Mouse (Mus musculus) forebrain, embryonic 11.5 days (tissue): ENCODE measurements around the gene Cdk5rap2. TPM values are rescaled to one million over a fixed set of nuclear protein-coding genes. Genes with fewer than 3 reads are reported as not detected.

Source experiments
- ATAC-seq: fragments of 200-750 bp; cut with Nextera tagmentation; replicated peaks from 2 replicates; pipeline ENCODE4 v1.8.0; 2017; ENCODE audit warnings: moderate TSS enrichment; ENCODE audit not compliant: low FRiP score
- DNase-seq: peaks from one replicate; pipeline ENCODE4 v3.0.0-alpha.2; 2017; ENCODE audit warnings: low spot score
- H3K27ac ChIP-seq: fragments of 300-500 bp; sonication (generic); 2 replicates; pipeline ENCODE4 v1.5.1; 2014; ENCODE audit warnings: low read depth, low read length
- H3K27me3 ChIP-seq: fragments of 300-500 bp; sonication (generic); 2 replicates; pipeline ENCODE4 v1.6.1; 2014; ENCODE audit warnings: mild to moderate bottlenecking, low read length, mixed read lengths; ENCODE audit not compliant: control insufficient read depth, insufficient read depth
- H3K36me3 ChIP-seq: fragments of 300-500 bp; sonication (generic); 2 replicates; pipeline ENCODE4 v1.6.1; 2014; ENCODE audit warnings: mild to moderate bottlenecking, low read length, moderate library complexity, mixed read lengths; ENCODE audit not compliant: control insufficient read depth, insufficient read depth
- H3K4me1 ChIP-seq: fragments of 300-500 bp; sonication (generic); replicated peaks from 2 replicates; pipeline ENCODE4 v1.6.1; 2014; ENCODE audit warnings: low read length, mixed read lengths; ENCODE audit not compliant: control insufficient read depth, insufficient read depth
- H3K4me2 ChIP-seq: fragments of 300-500 bp; sonication (generic); 2 replicates; pipeline ENCODE4 v1.6.1; 2014; ENCODE audit warnings: low read depth, mild to moderate bottlenecking, low read length, moderate library complexity, mixed read lengths; ENCODE audit not compliant: severe bottlenecking
- H3K4me3 ChIP-seq: fragments of 300-500 bp; sonication (generic); 2 replicates; pipeline ENCODE4 v1.5.1; 2014; ENCODE audit warnings: low read depth, low read length
- H3K9ac ChIP-seq: fragments of 300-500 bp; sonication (generic); 2 replicates; pipeline ENCODE4 v1.6.1; 2014; ENCODE audit warnings: low read length
- H3K9me3 ChIP-seq: fragments of 300-500 bp; sonication (generic); 2 replicates; pipeline ENCODE4 v1.6.1; 2016; ENCODE audit warnings: low read length, mixed read lengths; ENCODE audit not compliant: control insufficient read depth
- WGBS: fragments of 180-500 bp; shearing (Covaris S2); extraction: QIAGEN DNeasy Blood & Tissue Kit; methylation state at CpG from one replicate; pipeline ENCODE4 v1.1.7; 2014; 5-methylcytosine and 5-hydroxymethylcytosine counted together
- polyA plus RNA-seq: library from polyadenylated mRNA; unstranded; fragments of >200 nt; fragmentation: Nextera tagmentation; extraction: Ambion mirVana; gene quantifications from 2 replicates; pipeline ENCODE4 v1.2.1, GENCODE M21; 2014

Gene Cdk5rap2
- polyA plus RNA-seq, 1 experiment from 2014 or later, result 25.6 TPM

- WGBS, result 68% methylated on average over 6 of the region's 6 CpGs
- no peak overlapping the region for H3K27ac ChIP-seq
- no peak overlapping the region for H3K4me3 ChIP-seq
- H3K4me1 ChIP-seq, result no peaks in the 10 kb centered on the region
- ATAC-seq (peak; percentile 39), DNase-seq (peak; percentile 59)
- peaks cover 5% of the 10 kb centered on the region for H3K36me3 ChIP-seq
- H3K27me3 ChIP-seq, result no peaks in the 10 kb centered on the region
- no peak overlapping the region for H3K4me2 ChIP-seq
- no peak overlapping the region for H3K9ac ChIP-seq
- H3K9me3 ChIP-seq, result no peaks in the 10 kb centered on the region
Measured at GRCm38 (mm10) chr4:70265248-70265647, 145.0 kb downstream of the Cdk5rap2 start.

- Histone ChIP-seq H3K27ac (no peak overlapping the region), H3K4me2 (no peak overlapping the region), H3K9ac (no peak overlapping the region), H3K4me3 (no peak overlapping the region), H3K27me3 (no peaks in the 10 kb centered on the region), H3K4me1 (no peaks in the 10 kb centered on the region), H3K36me3 (peaks cover 5% of the 10 kb centered on the region), H3K9me3 (no peaks in the 10 kb centered on the region)
- WGBS, result 92% methylated on average over 5 of the region's 5 CpGs
- ATAC-seq (no peak), DNase-seq (no peak)
Measured at GRCm38 (mm10) chr4:70262850-70263249, 147.4 kb downstream of the Cdk5rap2 start.

- Histone ChIP-seq H3K4me1 (no peaks in the 10 kb centered on the region), H3K27me3 (no peaks in the 10 kb centered on the region), H3K9me3 (no peaks in the 10 kb centered on the region), H3K4me3 (no peak overlapping the region), H3K9ac (no peak overlapping the region), H3K36me3 (peaks cover under 1% of the 10 kb centered on the region), H3K27ac (no peak overlapping the region), H3K4me2 (no peak overlapping the region)
- ATAC-seq (no peak), DNase-seq (no peak)
- 80% methylated on average over 5 of the region's 5 CpGs for WGBS
Measured at GRCm38 (mm10) chr4:70261315-70261714, 148.9 kb downstream of the Cdk5rap2 start.

GRCm38 (mm10) chr4:70260419-70260807 is 149.8 kb downstream of the Cdk5rap2 start:
- Histone ChIP-seq H3K36me3 (no peaks in the 10 kb centered on the region; the same call in 1 of the 2 replicates), H3K9me3 (no peaks in the 10 kb centered on the region), H3K9ac (no peak overlapping the region), H3K4me1 (no peaks in the 10 kb centered on the region), H3K27me3 (no peaks in the 10 kb centered on the region), H3K4me3 (no peak overlapping the region), H3K4me2 (no peak overlapping the region), H3K27ac (no peak overlapping the region)
- ATAC-seq (no peak), DNase-seq (no peak)
- 90% methylated on average over 11 of the region's 11 CpGs for WGBS

GRCm38 (mm10) chr4:70259726-70260418 is 150.4 kb downstream of the Cdk5rap2 start:
- Histone ChIP-seq H3K9me3 (no peaks in the 10 kb centered on the region), H3K4me1 (no peaks in the 10 kb centered on the region), H3K27ac (no peak overlapping the region), H3K4me2 (no peak overlapping the region), H3K27me3 (no peaks in the 10 kb centered on the region), H3K36me3 (no peaks in the 10 kb centered on the region; the same call in 1 of the 2 replicates), H3K9ac (no peak overlapping the region), H3K4me3 (no peak overlapping the region)
- DNase-seq (no peak), ATAC-seq (no peak)
- WGBS, result 89% methylated on average over 3 of the region's 3 CpGs

- Histone ChIP-seq H3K27me3 (no peaks in the 10 kb centered on the region), H3K36me3 (no peaks in the 10 kb centered on the region; the same call in 1 of the 2 replicates), H3K9me3 (no peaks in the 10 kb centered on the region), H3K4me2 (no peak overlapping the region), H3K4me3 (no peak overlapping the region), H3K27ac (no peak overlapping the region), H3K9ac (no peak overlapping the region), H3K4me1 (no peaks in the 10 kb centered on the region)
- DNase-seq, result no peak
- WGBS, result 79% methylated on average over 9 of the region's 9 CpGs
- no peak for ATAC-seq
Measured at GRCm38 (mm10) chr4:70258826-70259225, 151.4 kb downstream of the Cdk5rap2 start.

- Histone ChIP-seq H3K4me1 (no peaks in the 10 kb centered on the region), H3K27me3 (no peaks in the 10 kb centered on the region), H3K27ac (no peak overlapping the region), H3K4me3 (no peak overlapping the region), H3K36me3 (no peaks in the 10 kb centered on the region; the same call in 1 of the 2 replicates), H3K4me2 (no peak overlapping the region), H3K9ac (no peak overlapping the region), H3K9me3 (no peaks in the 10 kb centered on the region)
- ATAC-seq (no peak; the same call in 1 of the 2 replicates), DNase-seq (no peak)
- 88% methylated on average over 6 of the region's 6 CpGs for WGBS
Measured at GRCm38 (mm10) chr4:70258205-70258604, 152.0 kb downstream of the Cdk5rap2 start.

GRCm38 (mm10) chr4:70251782-70252181 is 158.5 kb downstream of the Cdk5rap2 start:
- 91% methylated on average over 5 of the region's 5 CpGs for WGBS
- H3K36me3 ChIP-seq, result no peaks in the 10 kb centered on the region; the same call in 1 of the 2 replicates
- H3K4me2 ChIP-seq, result no peak overlapping the region
- no peaks in the 10 kb centered on the region for H3K27me3 ChIP-seq
- no peak overlapping the region for H3K27ac ChIP-seq
- no peak overlapping the region for H3K9ac ChIP-seq
- DNase-seq (no peak), ATAC-seq (no peak)
- H3K4me1 ChIP-seq, result no peaks in the 10 kb centered on the region
- H3K9me3 ChIP-seq, result no peaks in the 10 kb centered on the region
- H3K4me3 ChIP-seq, result no peak overlapping the region

GRCm38 (mm10) chr4:70245706-70246105 is 164.5 kb downstream of the Cdk5rap2 start:
- Histone ChIP-seq H3K27me3 (no peaks in the 10 kb centered on the region), H3K9me3 (no peaks in the 10 kb centered on the region), H3K4me1 (no peaks in the 10 kb centered on the region), H3K27ac (no peak overlapping the region), H3K4me2 (no peak overlapping the region), H3K4me3 (no peak overlapping the region), H3K9ac (no peak overlapping the region), H3K36me3 (no peaks in the 10 kb centered on the region; the same call in 1 of the 2 replicates)
- WGBS, result 85% methylated on average over 6 of the region's 6 CpGs
- DNase-seq (no peak), ATAC-seq (no peak)
